Mouse (Mus musculus): Measurements from ENCODE around the gene Dip2b.

Dip2b gene

DNA sequence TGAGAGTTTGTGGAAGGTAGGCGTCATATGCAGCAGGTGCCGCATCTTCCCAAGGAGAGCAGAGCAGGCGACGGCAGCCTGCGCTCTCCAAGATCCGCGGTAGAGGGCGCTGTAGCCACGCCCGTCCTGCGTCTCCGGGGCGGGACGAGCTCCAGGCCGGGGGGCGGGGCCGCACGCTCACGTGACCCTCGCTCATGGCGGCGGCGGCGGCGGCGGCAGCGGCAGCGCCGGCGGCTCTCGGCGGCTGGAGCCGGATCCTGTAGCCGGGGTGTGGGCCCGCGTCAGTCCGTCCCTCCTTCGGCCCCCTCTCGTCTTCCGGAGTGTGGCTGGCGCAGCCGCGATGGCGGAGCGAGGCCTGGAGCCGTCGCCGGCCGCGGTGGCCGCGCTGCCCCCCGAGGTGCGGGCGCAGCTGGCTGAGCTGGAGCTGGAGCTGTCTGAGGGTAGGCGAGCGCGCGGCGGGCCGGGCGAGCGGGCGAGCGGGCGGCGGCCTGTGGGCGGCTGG lies at the start of gene Dip2b:
Gene Dip2b, plus strand, starts transcription at position 195 of the 502 bp plus-strand sequence.
- DNase-seq, result peak; percentile 98

DNA sequence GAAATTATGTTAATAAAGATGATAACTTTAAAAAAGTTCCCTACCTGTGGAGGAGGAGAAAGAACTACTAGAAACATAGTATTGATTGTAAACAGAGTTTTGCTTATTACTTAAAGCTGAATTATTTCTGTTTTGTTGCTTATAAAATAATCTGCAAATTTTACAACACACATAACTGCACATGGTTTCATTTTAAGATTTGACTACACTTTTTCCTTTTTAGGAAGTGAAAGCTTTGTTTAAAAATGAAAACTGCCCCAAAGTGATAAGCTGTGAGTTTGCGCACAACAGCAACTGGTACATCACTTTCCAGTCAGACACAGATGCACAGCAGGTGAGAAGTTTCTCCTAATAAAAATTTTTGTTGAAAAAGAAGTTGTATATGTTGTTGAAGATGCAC lies 45.4 kb upstream of the Dip2b start:
- no peak for DNase-seq

DNA sequence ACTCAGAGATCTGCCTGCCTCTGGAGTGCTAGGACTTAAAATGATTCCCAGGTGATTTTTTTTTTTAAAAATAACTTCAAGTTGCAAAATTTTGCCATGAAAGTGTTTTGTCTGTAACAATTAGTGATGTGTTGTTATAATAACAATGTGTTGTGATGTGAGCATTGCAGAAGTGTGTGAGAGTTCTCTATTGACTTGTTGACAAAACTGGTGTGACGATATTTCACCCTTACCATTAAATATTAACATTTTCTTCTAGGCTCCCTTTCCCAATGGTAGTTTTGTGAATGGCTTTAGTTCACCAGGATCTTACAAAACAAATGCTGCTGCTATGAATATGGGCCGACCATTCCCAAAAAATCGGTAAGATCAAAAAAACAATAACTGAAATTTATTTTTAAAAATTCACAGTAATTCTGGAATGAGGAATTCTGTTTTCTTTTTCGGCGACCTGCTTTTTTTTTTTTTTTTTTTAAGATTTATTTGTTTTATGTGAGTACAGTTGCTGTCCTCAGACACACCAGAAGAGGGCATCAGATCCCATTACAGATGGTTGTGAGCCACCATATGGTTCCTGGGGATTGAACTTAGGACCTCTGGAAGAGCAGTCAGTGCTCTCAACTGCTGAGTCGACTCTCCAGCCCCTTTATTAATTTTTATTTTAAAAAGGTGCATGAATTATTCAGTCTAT lies 41.2 kb upstream of the Dip2b start:
- no peak for DNase-seq

DNA sequence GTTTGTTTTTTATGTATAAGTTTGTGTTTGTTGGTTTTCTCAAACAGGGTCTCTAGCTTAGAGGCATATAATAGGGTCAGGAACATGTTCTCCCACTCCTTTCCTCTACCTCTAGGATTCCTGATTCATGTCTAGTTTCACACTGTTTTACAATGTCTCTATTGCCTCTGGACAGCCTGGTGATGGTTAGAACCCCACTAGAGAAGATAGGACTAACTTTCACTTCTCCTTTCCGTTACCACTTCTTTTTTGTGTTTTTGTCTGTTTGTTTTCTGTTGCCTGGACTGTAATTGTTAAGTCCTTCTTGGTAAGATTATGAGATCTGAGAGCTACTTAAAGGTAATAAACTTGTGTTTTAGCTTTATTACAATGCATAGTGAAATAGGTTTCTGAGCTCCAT lies 39.1 kb upstream of the Dip2b start:
- DNase-seq, result no peak

DNA sequence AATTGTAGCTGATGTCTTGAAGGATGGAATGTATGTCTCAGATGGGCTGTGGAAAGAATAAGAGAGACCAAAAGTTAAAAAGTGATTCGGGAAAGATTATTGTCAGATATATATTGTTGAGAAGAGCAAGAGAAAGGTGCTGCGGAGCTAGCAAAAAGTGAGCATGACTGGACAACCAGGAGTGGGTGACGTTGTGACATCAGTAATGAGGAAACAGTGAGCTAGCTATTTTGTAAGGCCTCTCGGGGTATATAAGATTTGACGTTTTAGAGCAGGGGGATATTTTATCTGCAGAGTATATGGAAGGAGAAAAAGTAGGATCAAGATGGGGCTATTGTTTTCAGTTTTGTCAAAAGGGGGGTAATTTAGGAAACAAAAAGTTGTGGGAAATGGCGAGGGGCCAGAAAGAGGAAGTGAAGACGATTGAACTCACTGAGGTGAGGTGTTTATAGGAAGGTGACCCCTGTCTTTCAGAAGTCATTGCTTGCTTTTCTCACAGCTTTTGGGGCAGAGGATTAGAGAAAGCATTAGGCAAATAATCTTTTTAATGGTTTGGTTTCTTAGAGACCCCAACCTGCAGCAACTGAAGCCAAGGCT lies 33.7 kb upstream of the Dip2b start:
- DNase-seq, result no peak

DNA sequence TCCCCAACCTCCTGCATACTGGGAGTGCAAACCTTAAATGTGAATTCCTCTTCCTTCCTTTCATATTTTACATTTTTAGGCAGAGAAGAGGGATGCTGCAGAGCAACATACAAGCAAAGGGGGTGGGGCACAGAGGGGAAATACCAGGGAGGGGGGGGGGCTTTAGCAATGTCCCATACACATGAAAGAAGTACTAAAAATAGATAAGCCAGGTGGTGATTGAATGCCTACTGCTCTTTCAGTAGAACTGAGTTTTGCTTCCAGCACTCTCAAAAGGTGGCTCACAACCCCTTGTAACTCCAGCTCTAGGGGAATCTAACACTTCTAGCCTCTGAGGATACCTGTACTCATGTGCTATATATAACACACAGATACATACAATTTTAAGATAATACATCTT lies 32.3 kb upstream of the Dip2b start:
- DNase-seq, result no peak

DNA sequence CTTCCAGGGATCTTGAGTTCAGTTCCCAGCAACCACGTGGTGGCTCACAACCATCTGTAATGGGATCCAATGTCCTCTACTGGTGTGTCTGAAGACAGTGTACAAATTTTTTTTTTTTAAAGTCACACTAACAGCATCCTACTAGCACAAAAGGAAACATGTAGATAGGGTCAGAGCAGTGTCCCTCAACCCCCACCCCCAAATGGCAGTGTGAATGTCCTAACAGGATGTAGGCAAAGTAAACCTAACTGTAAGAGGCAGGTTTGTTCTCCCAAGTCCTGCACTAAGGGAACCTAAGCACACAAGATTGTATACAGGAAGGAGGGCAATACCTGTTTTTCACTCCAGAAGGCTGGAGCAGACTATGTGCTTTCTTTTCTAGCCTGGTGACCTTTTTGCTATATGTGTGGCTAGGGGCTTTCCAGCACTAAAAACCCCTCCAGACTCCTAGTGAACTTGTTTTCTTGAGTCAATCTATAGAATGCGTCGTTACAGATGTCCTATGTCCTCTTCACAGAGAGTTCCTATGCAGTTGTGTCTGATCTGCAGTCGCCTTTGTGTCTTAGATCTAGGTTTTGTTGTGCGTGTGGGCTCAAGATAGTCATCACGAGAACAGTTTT lies 20.1 kb upstream of the Dip2b start:
- no peak for DNase-seq

DNA sequence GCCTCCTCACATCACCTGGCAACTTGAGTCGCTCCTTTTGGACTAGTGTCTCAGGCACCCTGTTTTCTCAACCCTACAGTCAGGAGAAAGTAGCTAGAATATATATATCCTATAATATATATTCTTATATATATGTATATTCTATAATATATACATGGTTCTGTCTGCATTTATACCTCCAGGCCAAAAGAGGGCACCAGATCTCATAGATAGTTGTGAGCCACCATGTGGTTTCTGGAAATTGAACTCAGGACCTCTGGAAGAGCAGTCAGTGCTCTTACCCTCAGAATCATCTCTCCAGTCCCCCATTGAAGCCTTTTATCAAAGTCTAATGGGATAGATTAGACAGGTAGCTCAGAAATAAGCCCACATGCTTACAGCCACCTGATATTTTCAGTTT lies 17.3 kb upstream of the Dip2b start:
- DNase-seq, result no peak

DNA sequence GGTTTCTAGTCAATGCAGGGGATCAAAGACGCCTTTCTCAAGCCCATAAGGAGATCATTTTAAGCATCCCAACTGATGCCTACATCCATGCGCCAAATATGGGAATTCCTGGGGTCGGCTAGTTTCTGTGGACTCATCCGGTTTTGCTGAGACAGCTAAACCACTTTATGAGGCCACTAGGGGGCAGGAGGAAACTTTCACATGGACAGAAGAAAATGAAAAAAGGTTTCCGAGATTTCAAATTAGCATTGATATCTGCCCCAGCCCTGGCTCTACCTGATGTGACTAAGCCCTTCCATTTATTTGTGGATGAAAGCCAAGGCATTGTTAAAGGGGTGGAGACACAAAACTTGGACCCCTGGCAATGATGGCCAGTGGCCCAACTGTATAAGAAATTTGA lies 15.5 kb upstream of the Dip2b start:
- DNase-seq, result peak; percentile 47

DNA sequence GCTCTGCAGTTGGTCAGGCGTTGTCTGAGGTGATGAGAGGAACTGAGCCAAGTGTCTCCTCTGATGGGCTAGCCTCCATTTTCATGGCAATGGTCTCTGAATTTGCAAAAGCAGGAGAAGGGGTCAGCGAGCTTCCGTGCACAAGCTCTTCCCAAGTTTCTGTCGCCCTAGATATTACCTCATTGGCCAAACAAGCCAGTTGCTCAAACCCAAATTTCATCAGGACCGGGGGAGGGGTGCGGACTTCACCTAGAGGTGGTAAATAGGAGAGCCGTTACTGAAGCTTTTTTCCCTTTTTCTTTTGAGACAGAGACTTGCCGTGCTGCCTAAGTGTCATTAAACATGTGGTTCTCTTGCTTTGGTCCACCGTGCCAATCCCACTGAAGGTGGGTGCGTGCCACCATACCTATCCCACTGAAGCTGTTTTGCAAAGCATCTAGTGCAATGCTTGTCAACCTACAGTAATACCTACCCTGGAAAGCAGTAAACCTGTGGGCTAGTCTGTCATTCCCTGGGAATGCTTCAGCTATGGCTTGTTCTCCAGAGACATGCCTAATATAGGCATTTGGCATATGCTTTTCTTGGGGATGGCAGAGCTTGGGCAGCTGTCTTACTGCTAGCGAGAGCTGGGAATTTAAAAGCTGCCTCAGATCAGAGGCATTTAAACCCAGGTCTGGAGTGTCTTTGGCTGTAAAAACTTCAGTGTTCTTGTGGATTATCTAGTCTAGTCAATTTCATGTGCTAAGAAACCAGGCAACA lies 13.2 kb upstream of the Dip2b start:
- DNase-seq, result no peak

DNA sequence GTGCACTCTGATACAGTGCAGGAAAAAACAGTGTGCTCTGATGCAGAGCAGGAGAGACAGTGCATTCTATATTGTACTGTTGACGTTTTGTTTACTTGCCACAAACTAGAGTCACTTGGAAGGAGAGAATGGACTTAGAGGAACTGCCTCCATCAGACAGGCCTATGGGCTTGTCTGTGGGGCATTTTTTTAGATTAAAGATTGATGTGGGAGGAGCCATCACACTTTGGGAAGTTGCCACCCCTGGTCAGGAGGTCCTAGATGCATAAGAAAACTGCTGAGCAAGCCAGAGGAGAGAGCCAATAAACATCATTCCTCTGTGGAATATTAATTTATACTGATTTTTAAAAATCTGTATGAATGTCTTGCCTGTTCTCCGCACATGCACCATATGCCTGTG lies 10.3 kb upstream of the Dip2b start:
- DNase-seq, result no peak

DNA sequence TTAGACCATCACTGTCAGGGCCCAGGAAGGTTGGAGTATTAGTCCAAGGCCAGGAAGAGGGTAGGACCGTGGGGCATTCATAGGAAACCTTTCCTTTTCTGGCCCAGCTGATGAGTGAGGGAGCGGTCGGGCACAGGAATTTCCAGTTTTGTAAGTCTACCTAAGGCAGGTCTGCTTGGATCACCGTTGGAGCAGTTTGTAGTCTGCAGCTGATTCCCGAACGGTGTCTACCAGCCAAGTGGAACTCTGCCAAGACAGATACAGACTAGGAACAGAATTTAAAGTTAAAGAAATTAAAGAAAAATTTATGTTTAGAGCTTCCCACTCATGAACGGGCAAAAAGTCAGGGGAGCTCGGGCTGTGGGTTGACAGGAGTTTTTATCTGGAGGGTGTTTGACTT lies 9.0 kb upstream of the Dip2b start:
- no peak for DNase-seq

DNA sequence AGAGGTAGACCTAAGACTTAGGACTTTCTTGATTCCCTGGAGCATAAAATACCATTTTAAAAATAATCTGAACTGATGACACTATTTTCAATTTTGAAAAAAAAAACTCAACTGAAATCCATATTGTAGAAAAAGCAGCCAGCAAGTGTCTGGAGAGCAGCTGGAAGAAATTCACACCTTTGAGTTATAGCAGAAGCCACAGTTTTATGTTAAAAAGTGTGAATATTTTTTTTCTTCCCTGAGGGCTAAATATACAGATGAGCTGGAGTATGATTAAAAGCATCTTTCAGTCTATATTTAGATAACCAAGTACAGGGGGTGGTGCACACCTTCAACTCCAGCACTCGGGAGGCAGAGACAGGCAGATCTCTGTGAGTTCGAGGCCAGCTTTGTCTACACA lies 8.6 kb upstream of the Dip2b start:
- DNase-seq, result no peak

DNA sequence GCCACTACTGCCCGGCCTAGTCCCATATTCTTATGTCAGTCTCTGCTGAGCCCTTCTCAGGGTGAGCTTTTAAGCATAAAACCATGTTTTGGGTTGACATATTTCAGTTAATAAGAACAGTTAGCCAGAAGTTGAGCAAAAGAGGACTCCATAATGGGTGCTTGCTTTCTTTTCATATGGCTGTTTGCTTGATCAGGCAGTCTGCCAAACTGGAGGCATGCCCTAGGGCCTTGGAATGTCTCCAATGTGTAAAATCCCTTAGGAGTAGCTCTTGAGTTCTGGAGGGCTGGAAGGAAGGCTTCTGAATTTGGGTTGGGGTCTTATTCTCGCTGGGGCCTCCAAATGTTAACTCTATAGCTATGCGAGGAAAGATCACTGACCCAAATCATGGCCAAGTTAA lies 5.9 kb upstream of the Dip2b start:
- DNase-seq, result no peak

DNA sequence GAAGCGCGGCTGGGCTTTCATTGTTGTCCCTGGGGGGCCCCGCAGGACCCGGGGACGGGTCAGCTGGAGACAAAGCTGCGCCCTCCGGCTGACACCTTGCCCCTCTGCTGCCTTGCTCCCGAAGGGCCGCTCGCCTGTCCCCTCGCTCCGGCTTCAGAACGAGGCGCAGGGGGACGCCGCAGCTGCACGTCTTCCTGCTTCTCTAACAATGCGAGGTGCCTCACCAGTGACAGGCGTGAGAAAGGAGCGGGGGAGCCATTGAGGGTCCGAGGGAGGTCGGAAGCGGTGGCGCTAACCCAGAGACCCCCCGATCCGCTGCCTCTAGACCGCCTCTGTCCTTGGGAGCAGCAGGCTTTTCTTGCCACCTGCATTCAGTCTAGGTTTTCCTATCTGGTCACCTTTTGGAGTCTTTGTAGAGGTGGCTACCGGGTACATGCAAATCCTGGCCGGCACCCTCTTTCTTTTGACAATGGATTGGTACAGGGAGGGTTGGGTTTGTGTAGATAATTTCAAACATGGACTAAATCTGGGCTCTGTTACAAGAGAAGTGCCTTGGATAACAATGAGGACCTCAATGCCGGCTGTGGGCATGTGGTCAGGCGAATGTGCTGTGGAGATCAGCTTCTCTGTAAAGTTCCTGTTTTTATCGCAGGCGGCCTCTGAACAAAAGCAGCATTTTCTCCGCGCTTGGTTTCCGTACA lies 687 bp downstream of the Dip2b start:
- peak; percentile 77 for DNase-seq

DNA sequence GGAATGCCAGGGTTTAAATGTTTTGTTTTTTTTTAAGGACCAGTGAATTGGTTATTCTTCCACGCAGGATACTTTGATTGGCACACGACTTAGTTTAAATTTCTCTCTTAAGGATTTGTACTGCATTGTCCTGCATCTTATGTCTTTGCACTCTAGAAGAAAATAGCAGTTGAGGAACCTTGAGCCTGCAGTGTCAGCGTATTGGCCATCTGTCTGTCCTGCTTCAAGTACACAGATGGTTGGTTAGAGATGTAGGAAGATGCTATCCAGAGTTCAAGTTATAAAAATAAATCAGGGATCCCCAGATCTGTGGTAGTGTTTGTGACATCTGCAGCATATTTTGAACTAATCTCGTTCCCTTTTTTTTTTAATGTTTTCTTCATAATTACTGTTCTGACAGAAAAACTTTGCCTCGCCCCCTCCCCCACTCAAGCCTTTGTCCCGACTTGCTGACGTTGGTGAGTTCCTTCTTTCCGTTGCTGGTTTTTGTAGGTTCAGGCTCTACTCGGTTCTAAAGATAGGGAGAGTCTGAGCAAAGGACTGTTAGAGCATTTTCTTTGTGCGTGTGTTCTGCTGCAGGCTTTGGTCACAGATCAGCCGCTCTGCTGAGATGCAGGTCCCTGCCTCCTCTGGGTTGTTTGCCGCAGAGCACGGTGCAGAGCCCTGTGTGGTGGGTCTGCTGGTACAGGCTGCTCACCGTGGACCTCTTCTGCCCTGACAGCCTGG lies 2.2 kb downstream of the Dip2b start:
- no peak for DNase-seq

DNA sequence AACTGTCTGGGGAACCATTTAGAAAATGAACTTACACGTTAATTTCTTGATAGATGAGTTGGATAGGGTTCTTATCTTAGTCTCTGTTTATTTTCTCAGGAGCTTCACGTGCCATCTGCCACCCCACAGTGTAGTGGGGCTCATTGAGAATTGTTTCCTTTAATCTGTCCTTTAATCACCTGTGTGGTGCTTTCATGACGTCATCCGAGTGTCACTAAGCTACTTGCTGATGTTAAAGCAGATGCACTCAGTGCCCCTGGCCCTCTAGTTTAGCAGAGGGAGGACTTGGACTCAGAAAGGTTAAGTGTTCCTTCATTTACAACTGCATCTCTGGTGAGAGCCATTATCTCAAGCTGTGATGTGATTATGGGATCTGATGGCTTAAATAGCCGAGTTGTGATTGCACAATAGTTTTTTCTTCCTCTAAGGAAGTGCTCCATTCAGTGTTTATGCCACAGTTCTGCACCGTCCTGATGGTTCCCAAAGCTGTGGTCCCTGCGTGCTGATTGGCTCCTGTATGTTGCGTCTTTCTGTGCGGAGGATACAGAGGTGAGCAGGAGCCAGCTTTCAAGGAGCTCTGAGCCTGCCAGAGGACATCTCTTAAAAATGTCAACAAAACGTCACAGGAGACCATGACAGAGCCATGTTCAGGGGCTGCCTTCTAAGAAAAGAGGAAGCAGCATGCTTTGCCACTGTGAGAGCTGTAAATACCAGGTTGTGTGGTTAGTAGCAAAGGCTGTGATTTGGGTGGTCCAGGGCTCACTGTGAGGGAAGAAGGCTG lies 3.0 kb downstream of the Dip2b start:
- no peak for DNase-seq

DNA sequence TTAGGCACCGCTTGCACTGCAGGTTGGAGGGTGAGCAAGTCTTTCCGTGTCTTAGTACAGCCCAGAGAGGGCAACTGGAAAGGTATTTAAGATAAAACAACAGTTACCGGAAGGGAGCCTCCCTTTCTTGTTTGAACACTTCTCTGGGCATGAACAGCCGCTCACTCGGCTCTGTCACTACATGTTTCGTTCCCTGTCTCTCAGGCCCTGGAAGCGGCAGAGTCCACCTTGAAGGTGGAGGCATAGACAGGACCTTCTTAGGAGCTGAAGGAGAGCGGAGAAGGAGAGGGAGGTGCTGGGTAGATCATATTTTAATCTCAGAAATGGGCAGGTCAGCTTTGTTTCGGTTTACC lies 3.6 kb downstream of the Dip2b start:
- no peak for DNase-seq

DNA sequence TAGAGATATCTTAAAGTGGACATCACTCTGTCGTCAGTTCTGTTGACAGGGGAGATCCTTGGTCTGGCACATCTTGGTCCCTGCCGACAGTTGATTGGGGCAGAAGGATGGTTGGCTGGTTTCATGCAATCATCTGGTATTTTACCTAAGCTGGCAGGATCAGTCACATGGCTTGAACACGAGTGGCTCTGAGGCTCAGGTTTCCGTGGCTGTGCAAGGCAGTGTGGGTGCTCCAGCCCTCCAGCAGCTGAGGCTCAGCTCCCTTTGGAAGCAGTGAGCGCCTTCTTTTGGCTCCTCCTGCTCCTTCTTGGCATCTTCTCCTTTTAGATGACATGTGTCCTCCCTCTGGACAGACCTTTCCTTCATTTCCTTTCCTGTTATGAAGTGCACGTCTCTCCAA lies 7.1 kb downstream of the Dip2b start:
- DNase-seq, result no peak

DNA sequence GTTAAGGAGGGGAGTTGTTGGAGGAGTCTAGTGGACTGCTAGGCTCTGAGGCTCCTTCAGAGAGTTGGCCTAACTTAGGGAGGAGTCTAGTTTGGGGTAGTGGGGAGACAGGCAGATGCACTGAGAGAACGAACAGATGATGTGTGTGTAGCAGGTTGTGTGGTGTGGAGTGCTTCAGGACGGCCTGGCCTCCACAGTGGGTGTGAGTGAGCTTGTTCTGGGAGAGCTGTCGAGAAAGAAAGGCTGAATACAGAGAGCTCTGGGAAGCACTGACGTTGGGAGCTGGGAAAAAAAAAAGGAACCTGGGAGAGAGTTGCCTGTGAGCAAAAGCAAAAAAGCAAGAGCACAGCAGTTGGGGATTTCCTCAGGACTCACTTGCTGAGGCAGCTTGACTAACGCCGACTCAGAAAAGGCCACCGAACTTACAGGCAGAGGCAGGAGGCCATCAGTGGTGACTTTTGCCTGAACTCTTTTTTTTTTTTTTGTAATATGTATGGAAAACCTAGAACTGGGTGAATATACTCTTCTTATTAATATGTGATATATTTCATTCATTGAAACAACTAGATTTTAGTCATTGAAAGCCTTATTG lies 11.1 kb downstream of the Dip2b start:
- no peak for DNase-seq

DNA sequence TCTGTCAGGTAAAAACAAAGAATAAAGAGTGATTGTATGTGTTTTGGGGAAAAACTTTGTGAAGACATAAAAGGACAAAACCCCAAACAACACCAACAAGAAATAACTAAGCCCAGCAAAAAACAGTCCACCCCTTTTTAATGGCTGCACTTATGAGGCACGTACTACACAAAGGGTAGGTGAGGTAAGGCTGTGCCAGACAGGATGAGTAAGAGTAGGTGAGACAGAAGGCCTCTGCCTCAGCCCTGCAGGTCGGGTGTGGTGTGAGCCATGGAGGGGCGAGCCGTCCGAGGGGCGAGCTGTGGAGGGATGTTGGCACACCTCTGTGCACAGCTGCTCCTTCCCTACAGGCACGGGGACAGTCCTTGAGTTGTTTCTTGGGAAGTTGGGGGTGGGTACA lies 12.5 kb downstream of the Dip2b start:
- DNase-seq, result no peak
